Mouse (Mus musculus): ENCODE measurements around the gene Ttc28. TPM values are rescaled to one million over a fixed set of nuclear protein-coding genes. Genes with fewer than 3 reads are reported as not detected.

The Ttc28 gene
- polyA plus RNA-seq, 1 experiment from 2014 or later: 5.4 TPM

- DNase-seq (ENCODE audit: low spot score) (peak; percentile 33), ATAC-seq (peak; percentile 37)
- Histone ChIP-seq H3K4me2 (replicated peaks; ENCODE audit: low read depth, low read length) (no peak overlapping the region), H3K9me3 (ENCODE audit: low read length) (no peaks in the 10 kb centered on the region), H3K36me3 (ENCODE audit: insufficient read depth, low read length) (no peaks in the 10 kb centered on the region), H3K4me1 (ENCODE audit: insufficient read depth, low read depth, low read length) (no peaks in the 10 kb centered on the region), H3K27me3 (replicated peaks; ENCODE audit: insufficient read depth, low read length) (no peaks in the 10 kb centered on the region), H3K4me3 (ENCODE audit: low read depth, low read length) (no peak overlapping the region), H3K9ac (replicated peaks; ENCODE audit: low read depth) (no peak overlapping the region), H3K27ac (ENCODE audit: low read length) (no peak overlapping the region)
- peak; percentile 40; the same call in 1 of the 2 replicates for TF ChIP-seq EP300 (IDR thresholded peaks at IDR 0.05)
- no peak for TF ChIP-seq CTCF (IDR thresholded peaks at IDR 0.05)
- WGBS: 34% methylated on average over 9 of the region's 9 CpGs
Observed at GRCm38 (mm10) chr5:111122332-111123049, 242.9 kb downstream of the Ttc28 start.

GRCm38 (mm10) chr5:111123050-111123746 lies 243.6 kb downstream of the Ttc28 start:
- no peak for TF ChIP-seq EP300 (IDR thresholded peaks at IDR 0.05)
- TF ChIP-seq CTCF (IDR thresholded peaks at IDR 0.05): no peak
- Histone ChIP-seq H3K4me3 (ENCODE audit: low read depth, low read length) (no peak overlapping the region), H3K27ac (ENCODE audit: low read length) (no peak overlapping the region), H3K36me3 (ENCODE audit: insufficient read depth, low read length) (no peaks in the 10 kb centered on the region), H3K27me3 (replicated peaks; ENCODE audit: insufficient read depth, low read length) (no peaks in the 10 kb centered on the region), H3K4me1 (ENCODE audit: insufficient read depth, low read depth, low read length) (no peaks in the 10 kb centered on the region; the same call in 1 of the 2 replicates), H3K9ac (replicated peaks; ENCODE audit: low read depth) (no peak overlapping the region), H3K9me3 (ENCODE audit: low read length) (no peaks in the 10 kb centered on the region), H3K4me2 (replicated peaks; ENCODE audit: low read depth, low read length) (no peak overlapping the region)
- 69% methylated on average over 12 of the region's 12 CpGs for WGBS
- ATAC-seq (no peak), DNase-seq (ENCODE audit: low spot score) (no peak)

- no peak for TF ChIP-seq EP300 (IDR thresholded peaks at IDR 0.05)
- TF ChIP-seq CTCF (IDR thresholded peaks at IDR 0.05): no peak
- WGBS: 85% methylated on average over 7 of the region's 7 CpGs
- Histone ChIP-seq H3K9me3 (ENCODE audit: low read length) (no peaks in the 10 kb centered on the region), H3K27me3 (replicated peaks; ENCODE audit: insufficient read depth, low read length) (no peaks in the 10 kb centered on the region), H3K9ac (replicated peaks; ENCODE audit: low read depth) (no peak overlapping the region), H3K4me1 (ENCODE audit: insufficient read depth, low read depth, low read length) (no peaks in the 10 kb centered on the region; the same call in 1 of the 2 replicates), H3K27ac (ENCODE audit: low read length) (no peak overlapping the region), H3K4me2 (replicated peaks; ENCODE audit: low read depth, low read length) (no peak overlapping the region), H3K36me3 (ENCODE audit: insufficient read depth, low read length) (no peaks in the 10 kb centered on the region), H3K4me3 (ENCODE audit: low read depth, low read length) (no peak overlapping the region)
- DNase-seq (ENCODE audit: low spot score) (no peak), ATAC-seq (no peak)
Observed at GRCm38 (mm10) chr5:111124620-111125200, 245.1 kb downstream of the Ttc28 start.

GRCm38 (mm10) chr5:111125746-111126145 lies 246.1 kb downstream of the Ttc28 start:
- no peak overlapping the region for H3K27ac ChIP-seq (ENCODE audit: low read length)

GRCm38 (mm10) chr5:111127786-111128185 lies 248.2 kb downstream of the Ttc28 start:
- TF ChIP-seq CTCF (IDR thresholded peaks at IDR 0.05): no peak
- TF ChIP-seq EP300 (IDR thresholded peaks at IDR 0.05): no peak
- WGBS: 78% methylated on average over 5 of the region's 5 CpGs
- ATAC-seq (no peak), DNase-seq (ENCODE audit: low spot score) (no peak)
- Histone ChIP-seq H3K4me3 (ENCODE audit: low read depth, low read length) (no peak overlapping the region), H3K9me3 (ENCODE audit: low read length) (no peaks in the 10 kb centered on the region), H3K4me2 (replicated peaks; ENCODE audit: low read depth, low read length) (no peak overlapping the region), H3K4me1 (ENCODE audit: insufficient read depth, low read depth, low read length) (no peaks in the 10 kb centered on the region; the same call in 1 of the 2 replicates), H3K27me3 (replicated peaks; ENCODE audit: insufficient read depth, low read length) (no peaks in the 10 kb centered on the region), H3K27ac (ENCODE audit: low read length) (peak overlapping the region; percentile 38; the same call in 1 of the 2 replicates), H3K9ac (replicated peaks; ENCODE audit: low read depth) (no peak overlapping the region), H3K36me3 (ENCODE audit: insufficient read depth, low read length) (no peaks in the 10 kb centered on the region)

More at GRCm38 (mm10) chr5:111125746-111126145, 246.1 kb downstream of the Ttc28 start:
- Histone ChIP-seq H3K4me1 (ENCODE audit: insufficient read depth, low read depth, low read length) (no peaks in the 10 kb centered on the region; the same call in 1 of the 2 replicates), H3K27me3 (replicated peaks; ENCODE audit: insufficient read depth, low read length) (no peaks in the 10 kb centered on the region), H3K9ac (replicated peaks; ENCODE audit: low read depth) (no peak overlapping the region), H3K9me3 (ENCODE audit: low read length) (no peaks in the 10 kb centered on the region), H3K4me2 (replicated peaks; ENCODE audit: low read depth, low read length) (no peak overlapping the region), H3K4me3 (ENCODE audit: low read depth, low read length) (no peak overlapping the region), H3K36me3 (ENCODE audit: insufficient read depth, low read length) (no peaks in the 10 kb centered on the region)
- ATAC-seq (no peak), DNase-seq (ENCODE audit: low spot score) (no peak)
- 76% methylated on average over 12 of the region's 12 CpGs for WGBS
- TF ChIP-seq CTCF (IDR thresholded peaks at IDR 0.05) (no peak), EP300 (IDR thresholded peaks at IDR 0.05) (no peak)

- Histone ChIP-seq H3K4me2 (replicated peaks; ENCODE audit: low read depth, low read length) (no peak overlapping the region), H3K9me3 (ENCODE audit: low read length) (no peaks in the 10 kb centered on the region), H3K36me3 (ENCODE audit: insufficient read depth, low read length) (no peaks in the 10 kb centered on the region), H3K27ac (ENCODE audit: low read length) (no peak overlapping the region), H3K27me3 (replicated peaks; ENCODE audit: insufficient read depth, low read length) (no peaks in the 10 kb centered on the region), H3K9ac (replicated peaks; ENCODE audit: low read depth) (no peak overlapping the region), H3K4me1 (ENCODE audit: insufficient read depth, low read depth, low read length) (no peaks in the 10 kb centered on the region; the same call in 1 of the 2 replicates), H3K4me3 (ENCODE audit: low read depth, low read length) (no peak overlapping the region)
- no peak for TF ChIP-seq CTCF (IDR thresholded peaks at IDR 0.05)
- TF ChIP-seq EP300 (IDR thresholded peaks at IDR 0.05): no peak
- ATAC-seq (no peak), DNase-seq (ENCODE audit: low spot score) (no peak)
- 71% methylated on average over 8 of the region's 8 CpGs for WGBS
Observed at GRCm38 (mm10) chr5:111130121-111130520, 250.5 kb downstream of the Ttc28 start.

Data from lung, postnatal 0 days (tissue).